Mouse (Mus musculus): ENCODE data around the gene Alox12.

- TF ChIP-seq CTCF (conservative IDR thresholded peaks at IDR 0.05; ENCODE audit: low read length) (no peak), POU5F1 (IDR thresholded peaks at IDR 0.05; ENCODE audit: borderline replicate concordance, low read length) (no peak), NANOG (IDR thresholded peaks at IDR 0.05; ENCODE audit: borderline replicate concordance, low read length) (no peak)
Measured at GRCm38 (mm10) chr11:70215301-70215700, 39.9 kb downstream of the Alox12 start.

Measured in E14TG2a.4 (cell line).